Mouse (Mus musculus) stomach, embryonic 14.5 days (tissue): ENCODE data around the gene Frmd6. TPM values are rescaled to one million over a fixed set of nuclear protein-coding genes. Genes with fewer than 3 reads are reported as not detected.
A peak's percentile ranks its signal among the peaks of the same experiment; 100 is the strongest.

Experiments used
- ATAC-seq: fragments of 200-750 bp; cut with Nextera tagmentation; 2 replicates; pipeline ENCODE4 v1.8.0; 2017; ENCODE audit warnings: low read depth, moderate TSS enrichment; ENCODE audit not compliant: insufficient number of reproducible peaks, insufficient read depth, low FRiP score
- H3K27ac ChIP-seq: fragments of 300-500 bp; sonication (generic); 2 replicates; pipeline ENCODE4 v1.5.1; 2014; ENCODE audit warnings: mild to moderate bottlenecking, low read length, moderate library complexity, mixed read lengths
- H3K27me3 ChIP-seq: fragments of 300-500 bp; sonication (generic); 2 replicates; pipeline ENCODE4 v1.6.1; 2014; ENCODE audit warnings: low read length, control low read depth, mixed read lengths; ENCODE audit not compliant: control insufficient read depth, insufficient read depth
- H3K36me3 ChIP-seq: fragments of 300-500 bp; sonication (generic); 2 replicates; pipeline ENCODE4 v1.6.1; 2014; ENCODE audit warnings: mild to moderate bottlenecking, control low read depth, low read length, moderate library complexity, mixed read lengths; ENCODE audit not compliant: control insufficient read depth, insufficient read depth
- H3K4me1 ChIP-seq: fragments of 300-500 bp; sonication (generic); 2 replicates; pipeline ENCODE4 v1.6.1; 2014; ENCODE audit warnings: low read length, control low read depth, mixed read lengths; ENCODE audit not compliant: control insufficient read depth, insufficient read depth
- H3K4me2 ChIP-seq: fragments of 300-500 bp; sonication (generic); replicated peaks from 2 replicates; pipeline ENCODE4 v1.6.1; 2014; ENCODE audit warnings: low read depth, low read length, control low read depth
- H3K4me3 ChIP-seq: fragments of 300-500 bp; sonication (generic); 2 replicates; pipeline ENCODE4 v1.5.1; 2014; ENCODE audit warnings: low read depth, low read length, control low read depth
- H3K9ac ChIP-seq: fragments of 300-500 bp; sonication (generic); replicated peaks from 2 replicates; pipeline ENCODE4 v1.6.1; 2014; ENCODE audit warnings: low read depth, mild to moderate bottlenecking, control low read depth, low read length, moderate library complexity, mixed read lengths
- H3K9me3 ChIP-seq: fragments of 300-500 bp; sonication (generic); 2 replicates; pipeline ENCODE4 v1.6.1; 2016; ENCODE audit warnings: low read depth, low read length, control low read depth; ENCODE audit not compliant: control insufficient read depth
- WGBS: fragments of 180-500 bp; shearing (Covaris S2); extraction: QIAGEN DNeasy Blood & Tissue Kit; methylation state at CpG from one replicate; pipeline ENCODE4 v1.1.7; 2014; 5-methylcytosine and 5-hydroxymethylcytosine counted together
- polyA plus RNA-seq: library from polyadenylated mRNA; unstranded; fragments of >200 nt; fragmentation: Nextera tagmentation; extraction: Ambion mirVana; gene quantifications from 2 replicates; pipeline ENCODE4 v1.2.1, GENCODE M21; 2014

Frmd6 gene
- polyA plus RNA-seq, 1 experiment from 2014 or later = 32.5 TPM

DNA sequence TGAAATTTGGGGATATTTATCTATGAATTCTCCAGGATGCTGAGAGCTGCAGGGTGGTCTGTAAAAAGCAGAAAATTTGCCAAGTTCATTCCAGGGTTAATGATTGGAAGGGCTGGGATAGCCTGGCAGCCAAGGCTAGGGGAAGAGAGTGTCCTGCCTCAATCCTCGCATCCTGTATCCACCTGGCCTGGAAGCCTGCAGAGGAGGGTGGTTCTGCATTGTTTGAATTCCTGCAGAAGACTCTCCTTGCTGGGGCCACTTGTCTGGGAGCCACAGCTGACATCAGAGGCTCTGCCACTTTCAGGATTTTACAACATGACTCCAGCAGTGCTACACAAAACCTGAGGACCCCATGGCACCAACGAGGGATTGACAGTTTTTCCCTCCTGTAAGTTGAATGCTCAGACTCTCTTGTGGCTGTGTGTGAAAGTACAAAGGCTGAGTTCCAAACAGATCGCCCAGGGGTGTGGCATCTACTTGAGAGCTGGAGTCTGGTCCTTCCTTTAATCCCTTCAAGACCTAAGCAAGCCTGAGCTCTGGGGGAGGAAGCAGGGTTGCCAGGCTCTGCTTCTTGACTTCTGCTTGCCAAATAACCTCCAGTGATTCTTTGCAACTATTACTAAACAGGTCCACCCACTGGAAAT, 12.4 kb upstream of the Frmd6 start:
- Histone ChIP-seq H3K9me3 (no peaks in the 10 kb centered on the region), H3K36me3 (no peaks in the 10 kb centered on the region), H3K4me1 (peaks cover 11% of the 10 kb centered on the region; the same call in 1 of the 2 replicates), H3K27me3 (no peaks in the 10 kb centered on the region), H3K4me2 (no peak overlapping the region), H3K27ac (no peak overlapping the region), H3K4me3 (no peak overlapping the region), H3K9ac (no peak overlapping the region)
- 34% methylated on average over 3 of the region's 3 CpGs for whole genome bisulfite sequencing
- no peak for ATAC-seq

GRCm38 (mm10) chr12:70816731-70817130, 8.6 kb upstream of the Frmd6 start:
- H3K9ac ChIP-seq = no peak overlapping the region
- no peaks in the 10 kb centered on the region for H3K27me3 ChIP-seq
- ATAC-seq = no peak
- H3K36me3 ChIP-seq = no peaks in the 10 kb centered on the region
- no peak overlapping the region for H3K27ac ChIP-seq
- H3K4me1 ChIP-seq = 0 out of 2 replicates have a peak, but pooled peaks cover 5% of the 10 kb centered on the region
- H3K4me2 ChIP-seq = no peak overlapping the region
- 90% methylated on average over 2 of the region's 2 CpGs for whole genome bisulfite sequencing
- no peak overlapping the region for H3K4me3 ChIP-seq
- H3K9me3 ChIP-seq = no peaks in the 10 kb centered on the region

DNA sequence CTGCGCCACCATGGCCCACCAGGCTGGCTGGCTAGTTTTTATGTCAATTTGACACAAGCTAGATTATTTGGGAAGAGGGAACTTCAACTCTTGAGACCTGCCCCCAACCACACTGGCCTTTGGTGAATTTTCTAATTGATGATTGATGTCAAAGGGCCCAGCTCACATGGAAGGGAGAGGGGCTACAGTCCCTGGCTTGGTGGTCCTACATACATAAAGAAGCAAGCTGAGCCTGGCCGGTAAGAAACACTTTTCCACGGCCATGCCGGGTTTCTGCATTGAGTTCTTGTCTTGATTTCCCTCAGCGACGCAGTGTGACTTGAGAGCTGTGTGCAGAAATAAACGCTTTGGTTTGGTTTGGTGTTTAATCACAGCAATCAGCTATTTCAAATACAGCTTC, 1.3 kb upstream of the Frmd6 start:
- Histone ChIP-seq H3K4me2 (peak overlapping the region; percentile 77), H3K27ac (no peak overlapping the region), H3K27me3 (no peaks in the 10 kb centered on the region), H3K4me3 (peak overlapping the region; percentile 80; the same call in 1 of the 2 replicates), H3K9ac (no peak overlapping the region), H3K9me3 (no peaks in the 10 kb centered on the region), H3K4me1 (peaks cover 7% of the 10 kb centered on the region; the same call in 1 of the 2 replicates), H3K36me3 (no peaks in the 10 kb centered on the region)
- 45% methylated on average over 7 of the region's 7 CpGs for WGBS
- ATAC-seq = no peak

GRCm38 (mm10) chr12:70825651-70826317, 470 bp downstream of the Frmd6 start:
- H3K4me1 ChIP-seq = peaks cover 14% of the 10 kb centered on the region; the same call in 1 of the 2 replicates
- peak overlapping the region; percentile 81 for H3K9ac ChIP-seq
- H3K36me3 ChIP-seq = no peaks in the 10 kb centered on the region
- WGBS = under 1% methylated on average over 55 of the region's 55 CpGs
- H3K27me3 ChIP-seq = no peaks in the 10 kb centered on the region
- peak overlapping the region; percentile 80 for H3K4me3 ChIP-seq
- H3K4me2 ChIP-seq = peak overlapping the region; percentile 73
- ATAC-seq = peak; percentile 53; the same call in 1 of the 2 replicates
- no peaks in the 10 kb centered on the region for H3K9me3 ChIP-seq
- H3K27ac ChIP-seq = peak overlapping the region; percentile 99

- Histone ChIP-seq H3K9ac (peak overlapping the region; percentile 81), H3K4me3 (peak overlapping the region; percentile 80), H3K4me2 (peak overlapping the region; percentile 73), H3K27me3 (no peaks in the 10 kb centered on the region), H3K27ac (peak overlapping the region; percentile 99), H3K36me3 (no peaks in the 10 kb centered on the region), H3K4me1 (peaks cover 16% of the 10 kb centered on the region; the same call in 1 of the 2 replicates), H3K9me3 (no peaks in the 10 kb centered on the region)
- ATAC-seq = no peak
- 3% methylated on average over 19 of the region's 19 CpGs for WGBS
Measured at GRCm38 (mm10) chr12:70826318-70827072, 1.2 kb downstream of the Frmd6 start.

DNA sequence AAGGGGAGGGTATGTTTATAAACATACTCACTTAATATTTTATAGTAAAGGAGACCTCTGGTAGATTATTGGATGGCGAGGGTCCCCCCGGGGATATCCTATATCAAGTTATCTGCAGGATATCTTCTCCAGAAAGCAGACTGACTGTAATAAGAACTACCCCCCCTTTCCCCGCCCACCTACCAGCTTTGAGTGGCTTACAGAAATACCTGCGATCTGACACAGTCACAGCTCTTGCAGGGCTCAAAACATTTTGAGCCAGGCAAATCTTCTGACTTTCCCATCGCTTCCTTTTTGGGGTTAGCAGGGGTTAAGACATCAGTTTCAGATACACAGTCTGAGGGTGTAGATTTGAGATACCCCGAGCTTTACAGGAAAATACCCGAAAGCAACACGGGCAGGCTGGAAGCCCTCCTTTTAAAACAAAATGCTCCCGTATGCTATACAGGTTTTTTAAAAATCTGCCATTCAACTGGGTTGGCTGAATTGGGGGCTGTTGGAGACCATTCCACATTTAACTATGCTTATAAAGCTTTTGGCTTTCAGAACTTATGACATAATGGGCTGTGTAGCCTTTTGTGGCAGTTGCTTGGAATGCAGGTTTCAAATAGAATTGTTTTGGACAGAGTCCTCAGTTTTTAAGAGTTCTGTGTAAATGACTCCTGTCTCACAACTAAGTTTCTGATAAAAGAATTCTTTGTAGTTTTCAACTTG, 2.0 kb downstream of the Frmd6 start:
- Histone ChIP-seq H3K9ac (peak overlapping the region; percentile 8), H3K36me3 (no peaks in the 10 kb centered on the region), H3K4me3 (peak overlapping the region; percentile 80), H3K9me3 (no peaks in the 10 kb centered on the region), H3K27me3 (no peaks in the 10 kb centered on the region), H3K4me1 (peaks cover 16% of the 10 kb centered on the region; the same call in 1 of the 2 replicates), H3K4me2 (peak overlapping the region; percentile 73), H3K27ac (no peak overlapping the region)
- WGBS = 19% methylated on average over 9 of the region's 9 CpGs
- ATAC-seq = no peak

DNA sequence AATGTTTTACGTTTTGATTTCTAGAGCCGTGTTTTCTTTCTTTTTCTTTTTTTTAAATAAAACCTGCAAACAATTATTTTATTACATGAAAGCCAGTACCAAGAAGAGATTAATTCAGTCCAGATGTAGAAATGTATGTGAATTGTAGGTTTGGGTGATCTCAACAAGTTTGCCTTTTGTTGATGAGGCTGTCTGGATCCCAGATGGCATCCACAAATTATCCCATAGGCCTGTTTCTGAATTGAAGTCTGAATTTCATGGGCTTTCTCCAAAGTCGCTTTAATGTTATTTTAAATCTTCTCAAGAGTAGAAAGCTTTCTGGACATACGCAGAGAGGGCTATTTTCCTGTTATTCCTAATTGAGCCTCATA, 2.6 kb downstream of the Frmd6 start:
- no peaks in the 10 kb centered on the region for H3K36me3 ChIP-seq
- peaks cover 16% of the 10 kb centered on the region; the same call in 1 of the 2 replicates for H3K4me1 ChIP-seq
- no peaks in the 10 kb centered on the region for H3K27me3 ChIP-seq
- 0 out of 2 replicates have a peak overlapping the region, but pooled peaks have one; percentile 80 for H3K4me3 ChIP-seq
- no peak overlapping the region for H3K27ac ChIP-seq
- no peak overlapping the region for H3K9ac ChIP-seq
- ATAC-seq = no peak
- H3K9me3 ChIP-seq = no peaks in the 10 kb centered on the region
- H3K4me2 ChIP-seq = no peak overlapping the region
- 72% methylated on average over 4 of the region's 4 CpGs for WGBS
